Mouse (Mus musculus) kidney, embryonic 16.5 days (tissue): ENCODE measurements around the gene Ino80b. TPM values are rescaled to one million over a fixed set of nuclear protein-coding genes. Genes with fewer than 3 reads are reported as not detected.

Experiments used
- ATAC-seq: fragments of 200-750 bp; cut with Nextera tagmentation; 2 replicates; pipeline ENCODE4 v1.8.0; 2017; ENCODE audit warnings: moderate TSS enrichment; ENCODE audit not compliant: low FRiP score, low TSS enrichment
- H3K27ac ChIP-seq: fragments of 300-500 bp; sonication (generic); 2 replicates; pipeline ENCODE4 v1.5.1; 2014; ENCODE audit warnings: low read length
- H3K27me3 ChIP-seq: fragments of 300-500 bp; sonication (generic); 2 replicates; pipeline ENCODE4 v1.6.1; 2014; ENCODE audit warnings: low read length, control low read depth, mixed read lengths; ENCODE audit not compliant: insufficient read depth
- H3K36me3 ChIP-seq: fragments of 300-500 bp; sonication (generic); 2 replicates; pipeline ENCODE4 v1.6.1; 2014; ENCODE audit warnings: low read length, control low read depth, mixed read lengths; ENCODE audit not compliant: insufficient read depth
- H3K4me1 ChIP-seq: fragments of 300-500 bp; sonication (generic); 2 replicates; pipeline ENCODE4 v1.6.1; 2014; ENCODE audit warnings: low read length, control low read depth, mixed read lengths; ENCODE audit not compliant: insufficient read depth
- H3K4me2 ChIP-seq: fragments of 300-500 bp; sonication (generic); replicated peaks from 2 replicates; pipeline ENCODE4 v1.6.1; 2014; ENCODE audit warnings: low read depth, low read length
- H3K4me3 ChIP-seq: fragments of 300-500 bp; sonication (generic); 2 replicates; pipeline ENCODE4 v1.5.1; 2014; ENCODE audit warnings: mild to moderate bottlenecking, low read length
- H3K9ac ChIP-seq: fragments of 300-500 bp; sonication (generic); replicated peaks from 2 replicates; pipeline ENCODE4 v1.6.1; 2014; ENCODE audit warnings: low read length
- H3K9me3 ChIP-seq: fragments of 300-500 bp; sonication (generic); 2 replicates; pipeline ENCODE4 v1.6.1; 2016; ENCODE audit warnings: low read length, control low read depth
- WGBS: fragments of 180-500 bp; shearing (Covaris S2); extraction: QIAGEN DNeasy Blood & Tissue Kit; methylation state at CpG from one replicate; pipeline ENCODE4 v1.1.7; 2014; 5-methylcytosine and 5-hydroxymethylcytosine counted together
- polyA plus RNA-seq: library from polyadenylated mRNA; unstranded; fragments of >200 nt; fragmentation: Nextera tagmentation; extraction: Ambion mirVana; gene quantifications from 2 replicates; pipeline ENCODE4 v1.2.1, GENCODE M21; 2015

Gene Ino80b
- polyA plus RNA-seq, 1 experiment from 2014 or later = 14.2 TPM

- H3K36me3 ChIP-seq = no peaks in the 10 kb centered on the region
- peak within 1 kb of the TSS; percentile 97 for H3K9ac ChIP-seq
- no peaks in the 10 kb centered on the region for H3K27me3 ChIP-seq
- ATAC-seq = no peak
- peaks cover 48% of the 10 kb centered on the region for H3K4me1 ChIP-seq
- peak within 1 kb of the TSS; percentile 69 for H3K4me2 ChIP-seq
- peak within 1 kb of the TSS; percentile 100 for H3K27ac ChIP-seq
- no peaks in the 10 kb centered on the region for H3K9me3 ChIP-seq
- peak within 1 kb of the TSS; percentile 62 for H3K4me3 ChIP-seq
- 53% methylated on average over 7 of the region's 7 CpGs for WGBS
These were observed 9.8 kb upstream of the Ino80b start, which contains the start of gene Rtkn for GRCm38 (mm10) chr6:83134951-83135513. Gene Rtkn, plus strand, starts transcription at chr6:83135463.

GRCm38 (mm10) chr6:83134226-83134625 is 9.0 kb upstream of the Ino80b start:
- H3K36me3 ChIP-seq = no peaks in the 10 kb centered on the region
- WGBS = 57% methylated on average over 3 of the region's 3 CpGs
- H3K4me3 ChIP-seq = no peak overlapping the region
- H3K4me2 ChIP-seq = no peak overlapping the region
- H3K27me3 ChIP-seq = no peaks in the 10 kb centered on the region
- no peak for ATAC-seq
- no peaks in the 10 kb centered on the region for H3K9me3 ChIP-seq
- peaks cover 48% of the 10 kb centered on the region for H3K4me1 ChIP-seq
- no peak overlapping the region for H3K27ac ChIP-seq
- H3K9ac ChIP-seq = no peak overlapping the region

GRCm38 (mm10) chr6:83132176-83132919 is 7.1 kb upstream of the Ino80b start:
- no peak for ATAC-seq
- peak overlapping the region; percentile 89 for H3K27ac ChIP-seq

GRCm38 (mm10) chr6:83131469-83132034 is 6.3 kb upstream of the Ino80b start:
- Histone ChIP-seq H3K9me3 (no peaks in the 10 kb centered on the region), H3K9ac (no peak overlapping the region), H3K4me1 (peaks cover 30% of the 10 kb centered on the region), H3K4me2 (0 out of 2 replicates have a peak overlapping the region, but pooled peaks have one; percentile 12), H3K4me3 (no peak overlapping the region), H3K27me3 (no peaks in the 10 kb centered on the region), H3K27ac (peak overlapping the region; percentile 89), H3K36me3 (no peaks in the 10 kb centered on the region)
- WGBS = 50% methylated on average over 6 of the region's 6 CpGs
- peak; percentile 36; the same call in 1 of the 2 replicates for ATAC-seq

More at GRCm38 (mm10) chr6:83132176-83132919, 7.1 kb upstream of the Ino80b start:
- no peaks in the 10 kb centered on the region for H3K9me3 ChIP-seq
- H3K4me1 ChIP-seq = peaks cover 34% of the 10 kb centered on the region
- no peak overlapping the region for H3K4me3 ChIP-seq
- H3K9ac ChIP-seq = no peak overlapping the region
- H3K36me3 ChIP-seq = no peaks in the 10 kb centered on the region
- WGBS = 80% methylated on average over 9 of the region's 9 CpGs
- no peak overlapping the region for H3K4me2 ChIP-seq
- H3K27me3 ChIP-seq = no peaks in the 10 kb centered on the region

- peaks cover 3% of the 10 kb centered on the region; the same call in 1 of the 2 replicates for H3K36me3 ChIP-seq
- H3K27ac ChIP-seq = no peak overlapping the region
- H3K27me3 ChIP-seq = no peaks in the 10 kb centered on the region
- no peak overlapping the region for H3K9ac ChIP-seq
- H3K4me3 ChIP-seq = no peak overlapping the region
- peaks cover 37% of the 10 kb centered on the region for H3K4me1 ChIP-seq
- WGBS = 95% methylated on average over 5 of the region's 5 CpGs
- no peak for ATAC-seq
- no peaks in the 10 kb centered on the region for H3K9me3 ChIP-seq
- H3K4me2 ChIP-seq = no peak overlapping the region
These were observed 2.2 kb upstream of the Ino80b start for GRCm38 (mm10) chr6:83127419-83127818.

GRCm38 (mm10) chr6:83124851-83125312 is 349 bp downstream of the Ino80b start:
- Histone ChIP-seq H3K4me2 (peak overlapping the region; percentile 91), H3K27me3 (no peaks in the 10 kb centered on the region), H3K36me3 (peaks cover 3% of the 10 kb centered on the region; the same call in 1 of the 2 replicates), H3K4me3 (peak overlapping the region; percentile 78), H3K9ac (peak overlapping the region; percentile 85), H3K4me1 (peaks cover 39% of the 10 kb centered on the region), H3K27ac (peak overlapping the region; percentile 76; the same call in 1 of the 2 replicates), H3K9me3 (no peaks in the 10 kb centered on the region)
- ATAC-seq = no peak
- under 1% methylated on average over 30 of the region's 30 CpGs for WGBS

- Histone ChIP-seq H3K4me3 (0 out of 2 replicates have a peak overlapping the region, but pooled peaks have one; percentile 76), H3K4me1 (peaks cover 53% of the 10 kb centered on the region), H3K4me2 (peak overlapping the region; percentile 91), H3K36me3 (peaks cover 17% of the 10 kb centered on the region), H3K9me3 (no peaks in the 10 kb centered on the region), H3K27me3 (no peaks in the 10 kb centered on the region), H3K27ac (no peak overlapping the region), H3K9ac (no peak overlapping the region)
- no peak for ATAC-seq
- WGBS = 74% methylated on average over 5 of the region's 5 CpGs
These were observed 2.3 kb downstream of the Ino80b start for GRCm38 (mm10) chr6:83122961-83123360.

- peak overlapping the region; percentile 98 for H3K27ac ChIP-seq
- H3K36me3 ChIP-seq = peaks cover 20% of the 10 kb centered on the region
- H3K9me3 ChIP-seq = no peaks in the 10 kb centered on the region
- peak overlapping the region; percentile 76 for H3K4me3 ChIP-seq
- H3K9ac ChIP-seq = peak overlapping the region; percentile 91
- ATAC-seq = no peak; the same call in 1 of the 2 replicates
- peaks cover 55% of the 10 kb centered on the region for H3K4me1 ChIP-seq
- H3K4me2 ChIP-seq = peak overlapping the region; percentile 91
- no peaks in the 10 kb centered on the region for H3K27me3 ChIP-seq
- under 1% methylated on average over 43 of the region's 52 CpGs for WGBS
These were observed 3.1 kb downstream of the Ino80b start for GRCm38 (mm10) chr6:83121863-83122710.
